Mouse (Mus musculus): ENCODE measurements around the gene Anapc15-ps.

DNA sequence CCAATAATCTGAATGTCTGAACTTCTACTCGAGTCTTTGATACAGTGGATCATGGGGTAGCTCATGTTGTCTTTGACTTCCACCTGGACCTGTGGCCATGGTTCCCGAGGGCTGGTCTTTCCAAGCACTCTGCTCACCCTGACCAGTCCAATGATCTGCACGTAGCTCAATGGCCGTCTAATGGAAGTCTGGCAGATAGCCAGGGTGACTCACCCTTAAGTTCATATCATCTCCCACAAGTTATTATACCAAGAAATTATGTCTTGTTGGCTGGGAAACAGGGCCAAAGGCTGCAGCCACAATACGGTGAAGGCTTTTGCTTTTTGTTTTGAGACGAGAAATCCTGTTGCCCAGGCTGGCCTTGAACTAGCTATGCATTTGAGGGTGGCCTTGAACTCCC, 45.9 kb downstream of the Anapc15-ps start:
- TF ChIP-seq CTCF (conservative IDR thresholded peaks at IDR 0.05; ENCODE audit: insufficient read depth, insufficient read length, low read depth, low read length) (no peak), POLR2A (IDR thresholded peaks at IDR 0.05; ENCODE audit: low read depth, low read length) (no peak)

All from kidney, adult 2 months (tissue).